Mouse (Mus musculus) stomach, embryonic 15.5 days (tissue): ENCODE results near the gene Ly6g6c. TPM values are rescaled to one million over a fixed set of nuclear protein-coding genes. Genes with fewer than 3 reads are reported as not detected.

Experiments used
- ATAC-seq: fragments of 200-750 bp; cut with Nextera tagmentation; 2 replicates; pipeline ENCODE4 v1.8.0; 2017; ENCODE audit warnings: low read depth, moderate number of reproducible peaks, moderate TSS enrichment; ENCODE audit not compliant: insufficient read depth, low FRiP score
- H3K27ac ChIP-seq: fragments of 300-500 bp; sonication (generic); 2 replicates; pipeline ENCODE4 v1.5.1; 2015; ENCODE audit warnings: mild to moderate bottlenecking, inconsistent platforms
- H3K27me3 ChIP-seq: fragments of 300-500 bp; sonication (generic); replicated peaks from 2 replicates; pipeline ENCODE4 v1.6.1; 2015; ENCODE audit warnings: inconsistent platforms
- H3K36me3 ChIP-seq: fragments of 300-500 bp; sonication (generic); 2 replicates; pipeline ENCODE4 v1.6.1; 2015; ENCODE audit warnings: inconsistent platforms
- H3K4me1 ChIP-seq: fragments of 300-500 bp; sonication (generic); 2 replicates; pipeline ENCODE4 v1.6.1; 2015; ENCODE audit warnings: inconsistent platforms
- H3K4me2 ChIP-seq: fragments of 300-500 bp; sonication (generic); 2 replicates; pipeline ENCODE4 v1.6.1; 2015; ENCODE audit warnings: mild to moderate bottlenecking, inconsistent platforms
- H3K4me3 ChIP-seq: fragments of 300-500 bp; sonication (generic); replicated peaks from 2 replicates; pipeline ENCODE4 v1.5.1; 2015; ENCODE audit warnings: inconsistent platforms
- H3K9ac ChIP-seq: fragments of 300-500 bp; sonication (generic); 2 replicates; pipeline ENCODE4 v1.6.1; 2015; ENCODE audit warnings: inconsistent platforms
- H3K9me3 ChIP-seq: fragments of 300-500 bp; sonication (generic); 2 replicates; pipeline ENCODE4 v1.6.1; 2016; ENCODE audit warnings: inconsistent platforms
- WGBS: fragments of 180-500 bp; shearing (Covaris S2); methylation state at CpG from one replicate; pipeline ENCODE4 v1.1.7; 2015; 5-methylcytosine and 5-hydroxymethylcytosine counted together
- polyA plus RNA-seq: library from polyadenylated mRNA; unstranded; fragments of >200 nt; fragmentation: Nextera tagmentation; extraction: Ambion mirVana; gene quantifications from 2 replicates; pipeline ENCODE4 v1.2.1, GENCODE M21; 2015

Ly6g6c gene
- polyA plus RNA-seq, 1 experiment from 2014 or later = 17.2 TPM

- Histone ChIP-seq H3K27me3 (no peaks in the 10 kb centered on the region), H3K9me3 (no peaks in the 10 kb centered on the region), H3K27ac (peak overlapping the region; percentile 18; the same call in 1 of the 2 replicates), H3K9ac (no peak overlapping the region), H3K36me3 (no peaks in the 10 kb centered on the region), H3K4me1 (peaks cover 10% of the 10 kb centered on the region), H3K4me3 (no peak overlapping the region), H3K4me2 (0 out of 2 replicates have a peak overlapping the region, but pooled peaks have one; percentile 8)
- peak; percentile 83 for ATAC-seq
- 47% methylated on average over 9 of the region's 9 CpGs for WGBS
Observed at GRCm38 (mm10) chr17:35079778-35080177, 14.6 kb downstream of the Ly6g6c start.

- Histone ChIP-seq H3K9me3 (no peaks in the 10 kb centered on the region), H3K4me3 (no peak overlapping the region), H3K9ac (no peak overlapping the region), H3K27ac (peak overlapping the region; percentile 18; the same call in 1 of the 2 replicates), H3K4me1 (peaks cover 10% of the 10 kb centered on the region), H3K4me2 (0 out of 2 replicates have a peak overlapping the region, but pooled peaks have one; percentile 8), H3K27me3 (no peaks in the 10 kb centered on the region), H3K36me3 (no peaks in the 10 kb centered on the region)
- 45% methylated on average over 6 of the region's 6 CpGs for WGBS
- ATAC-seq = no peak
Observed at GRCm38 (mm10) chr17:35080248-35080647, 15.1 kb downstream of the Ly6g6c start.

GRCm38 (mm10) chr17:35080710-35081109 lies 15.5 kb downstream of the Ly6g6c start:
- Histone ChIP-seq H3K4me3 (no peak overlapping the region), H3K9me3 (no peaks in the 10 kb centered on the region), H3K9ac (no peak overlapping the region), H3K4me2 (no peak overlapping the region), H3K36me3 (no peaks in the 10 kb centered on the region), H3K27me3 (no peaks in the 10 kb centered on the region), H3K4me1 (peaks cover 10% of the 10 kb centered on the region), H3K27ac (no peak overlapping the region)
- WGBS = 82% methylated on average over 4 of the region's 4 CpGs
- ATAC-seq = no peak

- ATAC-seq = no peak
- H3K4me3 ChIP-seq = no peak overlapping the region
- no peak overlapping the region for H3K9ac ChIP-seq
- H3K36me3 ChIP-seq = no peaks in the 10 kb centered on the region
- H3K4me2 ChIP-seq = no peak overlapping the region
- H3K27me3 ChIP-seq = no peaks in the 10 kb centered on the region
- WGBS = 81% methylated on average over 16 of the region's 16 CpGs
- no peak overlapping the region for H3K27ac ChIP-seq
- 0 out of 2 replicates have a peak, but pooled peaks cover 3% of the 10 kb centered on the region for H3K4me1 ChIP-seq
- no peaks in the 10 kb centered on the region for H3K9me3 ChIP-seq
Observed at GRCm38 (mm10) chr17:35082841-35083576, 17.8 kb downstream of the Ly6g6c start.

- ATAC-seq = no peak
- H3K4me3 ChIP-seq = no peak overlapping the region
- H3K36me3 ChIP-seq = no peaks in the 10 kb centered on the region
- 75% methylated on average over 3 of the region's 3 CpGs for WGBS
- no peak overlapping the region for H3K9ac ChIP-seq
- no peaks in the 10 kb centered on the region for H3K9me3 ChIP-seq
- 0 out of 2 replicates have a peak, but pooled peaks cover 3% of the 10 kb centered on the region for H3K4me1 ChIP-seq
- no peak overlapping the region for H3K4me2 ChIP-seq
- H3K27ac ChIP-seq = no peak overlapping the region
- no peaks in the 10 kb centered on the region for H3K27me3 ChIP-seq
Observed at GRCm38 (mm10) chr17:35083929-35084497, 18.8 kb downstream of the Ly6g6c start.

GRCm38 (mm10) chr17:35085208-35085865 lies 20.1 kb downstream of the Ly6g6c start, which contains the start of gene Ly6g6f:
Gene Ly6g6f (minus strand): TSS chr17:35085610.
- Histone ChIP-seq H3K36me3 (no peaks in the 10 kb centered on the region), H3K4me2 (no peak within 1 kb of the TSS), H3K27me3 (no peaks in the 10 kb centered on the region), H3K4me1 (peaks cover 5% of the 10 kb centered on the region), H3K27ac (no peak within 1 kb of the TSS), H3K9ac (no peak within 1 kb of the TSS), H3K9me3 (no peaks in the 10 kb centered on the region), H3K4me3 (no peak within 1 kb of the TSS)
- ATAC-seq = no peak
- 56% methylated on average over 7 of the region's 7 CpGs for WGBS

- H3K4me3 ChIP-seq = no peak overlapping the region
- ATAC-seq = no peak
- H3K36me3 ChIP-seq = peaks cover 17% of the 10 kb centered on the region
- H3K27ac ChIP-seq = no peak overlapping the region
- H3K9me3 ChIP-seq = no peaks in the 10 kb centered on the region
- H3K27me3 ChIP-seq = no peaks in the 10 kb centered on the region
- no peak overlapping the region for H3K9ac ChIP-seq
- H3K4me1 ChIP-seq = peaks cover 9% of the 10 kb centered on the region
- WGBS = 50% methylated on average over 2 of the region's 2 CpGs
- H3K4me2 ChIP-seq = no peak overlapping the region
Observed at GRCm38 (mm10) chr17:35088151-35088550, 23.0 kb downstream of the Ly6g6c start.

GRCm38 (mm10) chr17:35088825-35089644 lies 23.8 kb downstream of the Ly6g6c start, which contains the start of gene Abhd16a:
Gene Abhd16a (plus strand): TSS chr17:35089263.
- Histone ChIP-seq H3K4me3 (peak within 1 kb of the TSS; percentile 70), H3K4me1 (peaks cover 9% of the 10 kb centered on the region), H3K4me2 (peak within 1 kb of the TSS; percentile 60), H3K27ac (peak within 1 kb of the TSS; percentile 97), H3K9ac (peak within 1 kb of the TSS; percentile 80), H3K9me3 (no peaks in the 10 kb centered on the region), H3K27me3 (no peaks in the 10 kb centered on the region), H3K36me3 (peaks cover 19% of the 10 kb centered on the region)
- 3% methylated on average over 67 of the region's 67 CpGs for WGBS
- peak; percentile 95 for ATAC-seq

GRCm38 (mm10) chr17:35090166-35090932 lies 25.2 kb downstream of the Ly6g6c start:
- WGBS = 60% methylated on average over 8 of the region's 8 CpGs

GRCm38 (mm10) chr17:35092403-35093198 lies 27.4 kb downstream of the Ly6g6c start:
- peaks cover 46% of the 10 kb centered on the region for H3K36me3 ChIP-seq
- WGBS = 91% methylated on average over 14 of the region's 14 CpGs
- H3K4me3 ChIP-seq = no peak overlapping the region
- H3K4me1 ChIP-seq = peaks cover 9% of the 10 kb centered on the region
- no peak overlapping the region for H3K4me2 ChIP-seq
- no peak for ATAC-seq
- H3K9me3 ChIP-seq = no peaks in the 10 kb centered on the region
- H3K27ac ChIP-seq = no peak overlapping the region
- no peaks in the 10 kb centered on the region for H3K27me3 ChIP-seq
- no peak overlapping the region for H3K9ac ChIP-seq

More at GRCm38 (mm10) chr17:35090166-35090932, 25.2 kb downstream of the Ly6g6c start:
- peak overlapping the region; percentile 60 for H3K4me2 ChIP-seq
- ATAC-seq = peak; percentile 8; the same call in 1 of the 2 replicates
- H3K4me1 ChIP-seq = peaks cover 9% of the 10 kb centered on the region
- H3K27me3 ChIP-seq = no peaks in the 10 kb centered on the region
- 0 out of 2 replicates have a peak overlapping the region, but pooled peaks have one; percentile 97 for H3K27ac ChIP-seq
- peaks cover 28% of the 10 kb centered on the region for H3K36me3 ChIP-seq
- peak overlapping the region; percentile 80 for H3K9ac ChIP-seq
- H3K9me3 ChIP-seq = no peaks in the 10 kb centered on the region
- peak overlapping the region; percentile 70 for H3K4me3 ChIP-seq
